Comparison of ENCODE assay signal across 9 mouse cellular contexts in genomic region chr14:79293119-79293780, GRCm38 (mm10). TPM values are rescaled to one million over a fixed set of nuclear protein-coding genes. Genes with fewer than 3 reads are reported as not detected.
A peak's percentile ranks its signal among the peaks of the same experiment; 100 is the strongest.
DNase-seq lines count a peak whose midpoint lies in the region; ATAC-seq and TF ChIP-seq lines count a peak whose summit lies in the region.
"Had no signal": no experiment of that assay in that cellular context is flagged by ENCODE, and none has a peak within 500 bp of the region (broad histone marks: within the 10 kb centered on the region; RNA-seq: fewer than 3 reads in every experiment).

No protein-coding gene starts in this region.

- no peak for TF ChIP-seq CTCF in layer of hippocampus, adult 2 months (conservative IDR thresholded peaks at IDR 0.05)
- no peak for TF ChIP-seq CTCF in heart, postnatal 0 days (IDR thresholded peaks at IDR 0.05; ENCODE audit: low read depth)

- H3K4me1 ChIP-seq in heart, postnatal 0 days (ENCODE audit: control insufficient read depth, insufficient read depth), result peaks cover 6% of the 10 kb centered on the region; the same call in 1 of the 2 replicates

- 71% methylated on average over 9 of the region's 16 CpGs for WGBS in heart, postnatal 0 days

- no peak overlapping the region for H3K9ac ChIP-seq in heart, postnatal 0 days (replicated peaks; ENCODE audit: low read depth, low read length)

- H3K4me2 ChIP-seq in heart, postnatal 0 days (ENCODE audit: low read depth, low read length), result peak overlapping the region; percentile 44

- TF ChIP-seq EP300 in heart, postnatal 0 days (IDR thresholded peaks at IDR 0.05; ENCODE audit: low read depth), result no peak

- DNase-seq in layer of hippocampus, adult 2 months (ENCODE audit: low spot score in 2 of 2), result no peak
- DNase-seq in layer of hippocampus, adult 9-11 months, result no peak
- DNase-seq in cerebellum, adult 8-10 months, result peak; percentile 11
- DNase-seq in heart, postnatal 0 days (ENCODE audit: low spot score), result no peak
- peak; percentile 31 for DNase-seq in liver
- peak; percentile 67 to 74 for DNase-seq in spleen, postnatal 36 days (ENCODE audit: low spot score in 2 of 2)
- DNase-seq in yolk sac, embryonic 10.5 days (ENCODE audit: low spot score), result no peak
- no peak for DNase-seq in layer of hippocampus, adult 9-10 months (ENCODE audit: low spot score)

- H3K9me3 ChIP-seq in heart, postnatal 0 days (replicated peaks; ENCODE audit: control insufficient read depth, low read length), result no peaks in the 10 kb centered on the region

- no peak for ATAC-seq in heart, postnatal 0 days (ENCODE audit: insufficient read depth, low read depth)

- no peaks in the 10 kb centered on the region for H3K36me3 ChIP-seq in heart, postnatal 0 days (replicated peaks; ENCODE audit: control insufficient read depth, insufficient read depth, low read length)

- no peak overlapping the region for H3K4me3 ChIP-seq in layer of hippocampus, adult 2 months
- H3K4me3 ChIP-seq in heart, postnatal 0 days (ENCODE audit: low read depth, low read length), result no peak overlapping the region

- no peaks in the 10 kb centered on the region for H3K27me3 ChIP-seq in heart, postnatal 0 days (ENCODE audit: control insufficient read depth, insufficient read depth, low read length)

- peak overlapping the region; percentile 73 for H3K27ac ChIP-seq in layer of hippocampus, adult 2 months
- H3K27ac ChIP-seq in heart, postnatal 0 days (ENCODE audit: low read depth), result peak overlapping the region; percentile 39; the same call in 1 of the 2 replicates
- H3K27ac ChIP-seq: macrophage had no signal

RNA-seq across cellular contexts. Expression of gene Rgcc, which starts 8.2 kb away (rescaled TPM):
- 10 to 100 TPM; 37.1 to 40.7 TPM for total RNA-seq in layer of hippocampus, adult 2 months (2021)
- 21.4 and 43.4 TPM in 2 replicates for total RNA-seq in heart, postnatal 0 days (2014; rRNA removed; ENCODE audit: low replicate concordance)
- 43.6 and 51.8 TPM in 2 replicates for polyA plus RNA-seq in heart, postnatal 0 days (2015; fragmentation: Nextera tagmentation; extraction: Ambion mirVana)

RNA-seq across cellular contexts. Expression of gene Zfp957, which starts 46.1 kb away (rescaled TPM):
- not detected for total RNA-seq in layer of hippocampus, adult 2 months (2021)
- total RNA-seq in heart, postnatal 0 days (2014; rRNA removed; ENCODE audit: low replicate concordance), result not detected in 2 replicates
- not detected in 2 replicates for polyA plus RNA-seq in heart, postnatal 0 days (2015; fragmentation: Nextera tagmentation; extraction: Ambion mirVana)
- polyA plus RNA-seq: macrophage had no signal

Comparison
In these comparisons a context has a peak if more than half of its experiments do, and no peak if none do; other contexts are left out.
1. DNase-seq: peak in cerebellum, adult 8-10 months (single experiment), liver (single experiment) and spleen, postnatal 36 days (2 of 2); none in layer of hippocampus, adult 2 months (0 of 2), layer of hippocampus, adult 9-11 months (single experiment), heart, postnatal 0 days (single experiment), yolk sac, embryonic 10.5 days (single experiment) and layer of hippocampus, adult 9-10 months (single experiment).